10 mouse cellular contexts compared by ENCODE assay signal in the genomic region with DNA sequence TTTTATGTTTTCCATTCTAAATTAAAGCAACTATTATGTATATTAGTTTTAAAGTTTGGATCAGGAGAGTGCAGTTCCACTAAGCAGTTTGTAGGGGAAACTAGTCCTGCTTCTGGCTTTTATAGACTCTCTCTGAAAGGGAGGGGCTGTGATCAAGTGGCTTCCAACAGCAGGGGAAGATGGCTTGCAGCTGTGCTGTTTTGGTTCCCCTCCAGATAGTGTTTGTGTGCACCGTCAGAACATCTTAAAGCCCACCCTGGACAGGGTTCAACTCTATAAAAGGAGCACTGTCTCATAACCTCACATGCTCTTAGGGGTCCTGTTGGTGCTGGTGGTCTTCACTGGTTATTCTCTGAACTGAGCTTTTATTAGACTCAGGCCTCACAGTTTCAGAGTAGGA.
DNase-seq lines count a peak whose midpoint lies in the region; ATAC-seq lines count a peak whose summit lies in the region.
"Had no signal": no experiment of that assay in that cellular context is flagged by ENCODE, and none has a peak within 500 bp of the region (broad histone marks: within the 10 kb centered on the region; RNA-seq: fewer than 3 reads in every experiment).

No protein-coding gene starts in this region.

- H3K36me3 ChIP-seq in stomach, embryonic 16.5 days (ENCODE audit: control insufficient read depth, insufficient read depth, low read length): no peaks in the 10 kb centered on the region
- H3K36me3 ChIP-seq in forebrain, embryonic 14.5 days (ENCODE audit: control insufficient read depth, insufficient read depth, low read length): no peaks in the 10 kb centered on the region
- H3K36me3 ChIP-seq: hindbrain, embryonic 12.5 days; liver, embryonic 13.5 days had no signal

- WGBS in stomach, embryonic 16.5 days: 23% methylated on average over 1 of the region's 1 CpGs
- 36% methylated on average over 1 of the region's 1 CpGs for WGBS in forebrain, embryonic 14.5 days

- H3K4me2 ChIP-seq in stomach, embryonic 16.5 days (ENCODE audit: low read depth, low read length): no peak overlapping the region
- H3K4me2 ChIP-seq in forebrain, embryonic 14.5 days (ENCODE audit: low read length): no peak overlapping the region
- H3K4me2 ChIP-seq: hindbrain, embryonic 12.5 days; liver, embryonic 13.5 days had no signal

- H3K4me1 ChIP-seq in stomach, embryonic 16.5 days (ENCODE audit: control insufficient read depth, insufficient read depth, low read length): peaks cover 34% of the 10 kb centered on the region
- H3K4me1 ChIP-seq in forebrain, embryonic 14.5 days (ENCODE audit: control insufficient read depth, insufficient read depth, low read length): no peaks in the 10 kb centered on the region

- no peaks in the 10 kb centered on the region for H3K9me3 ChIP-seq in stomach, embryonic 16.5 days (replicated peaks; ENCODE audit: control insufficient read depth, low read length)
- H3K9me3 ChIP-seq in forebrain, embryonic 14.5 days (replicated peaks; ENCODE audit: control insufficient read depth, low read length): no peaks in the 10 kb centered on the region
- H3K9me3 ChIP-seq: hindbrain, embryonic 12.5 days; liver, embryonic 13.5 days had no signal

- 0 out of 2 replicates have a peak, but pooled peaks have one; percentile 41 for ATAC-seq in frontal cortex, adult (ENCODE audit: low TSS enrichment)
- peak; percentile 80; the same call in 1 of the 2 replicates for ATAC-seq in stomach, embryonic 16.5 days (ENCODE audit: insufficient read depth, low FRiP score)
- no peak for ATAC-seq in forebrain, embryonic 14.5 days

- H3K27ac ChIP-seq in stomach, embryonic 16.5 days (ENCODE audit: low read length): peak overlapping the region; percentile 71
- no peak overlapping the region for H3K27ac ChIP-seq in forebrain, embryonic 14.5 days (ENCODE audit: low read depth, low read length)
- H3K27ac ChIP-seq: hindbrain, embryonic 12.5 days; liver, embryonic 13.5 days had no signal

- H3K9ac ChIP-seq in stomach, embryonic 16.5 days (ENCODE audit: low read length): no peak overlapping the region
- no peak overlapping the region for H3K9ac ChIP-seq in forebrain, embryonic 14.5 days (ENCODE audit: low read length)
- H3K9ac ChIP-seq: hindbrain, embryonic 12.5 days; liver, embryonic 13.5 days had no signal

- H3K4me3 ChIP-seq in stomach, embryonic 16.5 days (replicated peaks; ENCODE audit: low read length): no peak overlapping the region
- no peak overlapping the region for H3K4me3 ChIP-seq in forebrain, embryonic 14.5 days (ENCODE audit: low read depth, low read length)
- H3K4me3 ChIP-seq: hindbrain, embryonic 12.5 days; liver, embryonic 13.5 days had no signal

- no peak for DNase-seq in frontal cortex, postnatal 14 days (ENCODE audit: low spot score in 2 of 2)
- DNase-seq in thymus, postnatal 25 days: peak; percentile 19
- DNase-seq in thymus, postnatal 10 days (ENCODE audit: low spot score in 2 of 2): no peak
- DNase-seq in kidney, postnatal 4 days: peak; percentile 77 to 78
- DNase-seq in adrenal gland, postnatal 25 days: no peak
- no peak for DNase-seq in forebrain, embryonic 14.5 days (ENCODE audit: low spot score)
- DNase-seq: liver, embryonic 13.5 days had no signal

- no peaks in the 10 kb centered on the region for H3K27me3 ChIP-seq in stomach, embryonic 16.5 days (ENCODE audit: control insufficient read depth, insufficient read depth, low read length)
- no peaks in the 10 kb centered on the region for H3K27me3 ChIP-seq in forebrain, embryonic 14.5 days (replicated peaks; ENCODE audit: control insufficient read depth, insufficient read depth, low read length)
- H3K27me3 ChIP-seq: hindbrain, embryonic 12.5 days; liver, embryonic 13.5 days had no signal

Comparison
In these comparisons a context has a peak if more than half of its experiments do, and no peak if none do; other contexts are left out.
1. DNase-seq: peak in thymus, postnatal 25 days (single experiment) and kidney, postnatal 4 days (2 of 2); none in frontal cortex, postnatal 14 days (0 of 2), thymus, postnatal 10 days (0 of 2), adrenal gland, postnatal 25 days (single experiment) and forebrain, embryonic 14.5 days (single experiment).